Mouse (Mus musculus) CH12.LX (cell line): ENCODE results near the gene Fbll1. TPM values are rescaled to one million over a fixed set of nuclear protein-coding genes. Genes with fewer than 3 reads are reported as not detected.

ENCODE experiments used
- DNase-seq: peaks from one replicate; pipeline ENCODE4 v3.0.0-alpha.2; 2013; ENCODE audit errors: extremely low read depth
- H3K27ac ChIP-seq: 2 replicates; pipeline ENCODE4 v1.5.1; 2012; ENCODE audit warnings: low read depth, mild to moderate bottlenecking, control low read depth, moderate library complexity; ENCODE audit not compliant: insufficient read depth
- H3K27me3 ChIP-seq: replicated peaks from 2 replicates; pipeline ENCODE3; 2012; ENCODE audit warnings: inconsistent platforms
- H3K36me3 ChIP-seq, 2 experiments: replicated peaks in 1 of 2; 2 replicates each; pipeline versions ENCODE3 to v1.6.1; 2012; ENCODE audit warnings: inconsistent platforms in 1 of 2, low read length in 1 of 2, mild to moderate bottlenecking in 1 of 2, mixed read lengths in 1 of 2, moderate library complexity in 1 of 2; ENCODE audit not compliant: control insufficient read depth in 1 of 2, insufficient read depth in 1 of 2
- H3K4me1 ChIP-seq, 2 experiments: 2 replicates each; pipeline ENCODE4 v1.6.1; 2012; ENCODE audit warnings: inconsistent platforms in 1 of 2, moderate library complexity in 1 of 2; ENCODE audit not compliant: insufficient read depth in 2 of 2, control insufficient read depth in 1 of 2
- H3K4me2 ChIP-seq: 2 replicates; pipeline ENCODE4 v1.6.1; 2012; ENCODE audit warnings: low read depth, mild to moderate bottlenecking, control low read depth; ENCODE audit not compliant: poor library complexity, insufficient read depth, severe bottlenecking
- H3K4me3 ChIP-seq, 3 experiments: fragments of 150-350 bp in 1 of 3; sonication (generic) in 1 of 3; replicated peaks in 1 of 3; 2 replicates each; pipeline versions ENCODE3 to v1.5.1; 2011 to 2012; ENCODE audit warnings: low read depth in 2 of 3, low read length in 2 of 3, mild to moderate bottlenecking in 2 of 3, moderate library complexity in 2 of 3, control low read depth in 1 of 3, improper control_type of control experiment in 1 of 3, inconsistent platforms in 1 of 3, mixed read lengths in 1 of 3; ENCODE audit not compliant: poor library complexity in 1 of 3
- H3K79me2 ChIP-seq: replicated peaks from 2 replicates; pipeline ENCODE4 v1.6.1; 2012; ENCODE audit warnings: mild to moderate bottlenecking, moderate library complexity; ENCODE audit not compliant: control insufficient read depth, poor library complexity, insufficient read depth, severe bottlenecking; ENCODE audit errors: extremely low read depth
- H3K9ac ChIP-seq: 2 replicates; pipeline ENCODE4 v1.6.1; 2012; ENCODE audit warnings: low read depth, mild to moderate bottlenecking, control low read depth, moderate library complexity; ENCODE audit not compliant: insufficient read depth
- H3K9me3 ChIP-seq: replicated peaks from 2 replicates; pipeline ENCODE3; 2012; ENCODE audit warnings: low read length, inconsistent platforms, mixed read lengths
- BHLHE40 ChIP-seq: IDR thresholded peaks from 2 replicates; pipeline ENCODE4 v1.6.1; 2011; ENCODE audit warnings: mild to moderate bottlenecking, low read depth, low read length, improper control_type of control experiment
- CHD2 ChIP-seq: IDR thresholded peaks from 2 replicates; pipeline ENCODE4 v1.6.1; 2011; ENCODE audit warnings: low read length, improper control_type of control experiment
- E2F4 ChIP-seq: IDR thresholded peaks from 2 replicates; pipeline ENCODE4 v1.6.1; 2011; ENCODE audit warnings: low read depth, low read length, improper control_type of control experiment; ENCODE audit not compliant: insufficient replicate concordance
- ELF1 ChIP-seq: IDR thresholded peaks from 2 replicates; pipeline ENCODE4 v1.6.1; 2014; ENCODE audit warnings: low read depth, mild to moderate bottlenecking, inconsistent platforms, low read length, improper control_type of control experiment
- EP300 ChIP-seq: IDR thresholded peaks from 2 replicates; pipeline ENCODE4 v1.6.1; 2011; ENCODE audit warnings: low read length, improper control_type of control experiment
- ETS1 ChIP-seq: conservative IDR thresholded peaks from 2 replicates; pipeline ENCODE4 v1.6.1; 2012; ENCODE audit warnings: low read depth, mild to moderate bottlenecking, inconsistent platforms, low read length, improper control_type of control experiment, moderate library complexity
- IRF4 ChIP-seq: IDR thresholded peaks from 2 replicates; pipeline ENCODE4 v1.6.1; 2014; ENCODE audit warnings: low read depth, mild to moderate bottlenecking, inconsistent platforms, low read length, improper control_type of control experiment
- JUN ChIP-seq: IDR thresholded peaks from 2 replicates; pipeline ENCODE4 v1.6.1; 2011; ENCODE audit warnings: low read depth, mild to moderate bottlenecking, low read length, improper control_type of control experiment, moderate library complexity; ENCODE audit not compliant: insufficient read depth
- MAX ChIP-seq: IDR thresholded peaks from 2 replicates; pipeline ENCODE4 v1.6.1; 2011; ENCODE audit warnings: low read length, improper control_type of control experiment
- MEF2A ChIP-seq: IDR thresholded peaks from 2 replicates; pipeline ENCODE4 v1.6.1; 2014; ENCODE audit warnings: low read depth, mild to moderate bottlenecking, inconsistent platforms, low read length, improper control_type of control experiment, borderline replicate concordance
- MXI1 ChIP-seq: IDR thresholded peaks from 2 replicates; pipeline ENCODE4 v1.6.1; 2011; ENCODE audit warnings: mild to moderate bottlenecking, low read depth, low read length, improper control_type of control experiment
- MYC ChIP-seq: IDR thresholded peaks from 2 replicates; pipeline ENCODE4 v1.6.1; 2011; ENCODE audit warnings: low read depth, mild to moderate bottlenecking, improper control_type of control experiment, low read length
- NELFE ChIP-seq: IDR thresholded peaks from 2 replicates; pipeline ENCODE4 v1.6.1; 2011; ENCODE audit warnings: low read depth, low read length, improper control_type of control experiment
- PAX5 ChIP-seq: IDR thresholded peaks from 2 replicates; pipeline ENCODE4 v1.6.1; 2012; ENCODE audit warnings: low read length, inconsistent platforms, mixed read lengths
- POLR2AphosphoS2 ChIP-seq: IDR thresholded peaks from 2 replicates; pipeline ENCODE4 v1.6.1; 2011; ENCODE audit warnings: low read depth, low read length, improper control_type of control experiment
- RAD21 ChIP-seq: IDR thresholded peaks from 2 replicates; pipeline ENCODE4 v1.6.1; 2011; ENCODE audit warnings: low read depth, mild to moderate bottlenecking, low read length, improper control_type of control experiment, moderate library complexity
- TBP ChIP-seq: conservative IDR thresholded peaks from 2 replicates; pipeline ENCODE4 v1.6.1; 2011; ENCODE audit warnings: low read depth, low read length, improper control_type of control experiment
- TCF12 ChIP-seq: IDR thresholded peaks from 2 replicates; pipeline ENCODE4 v1.6.1; 2014; ENCODE audit warnings: low read depth, mild to moderate bottlenecking, inconsistent platforms, low read length, improper control_type of control experiment
- USF2 ChIP-seq: conservative IDR thresholded peaks from 2 replicates; pipeline ENCODE4 v1.6.1; 2011; ENCODE audit warnings: low read depth, low read length, improper control_type of control experiment
- ZC3H11A ChIP-seq: IDR thresholded peaks from 2 replicates; pipeline ENCODE4 v1.6.1; 2012; ENCODE audit warnings: low read depth, mild to moderate bottlenecking, inconsistent platforms, low read length, improper control_type of control experiment
- dilution Hi-C: fragments of 300-500 bp; cut with MboI; formaldehyde crosslinking; loops from 2 replicates; pipeline ENCODE4 v1.14.3; 2020; ENCODE audit warnings: low sequenced_read_pairs; ENCODE audit not compliant: extremely low pct_unique_long_range_greater_than_20kb, extremely low pct_ligation_motif_present
- in situ Hi-C: fragments of 300-500 bp; cut with MboI; formaldehyde crosslinking; loops from 3 replicates; pipeline ENCODE4 v1.14.3; 2019; ENCODE audit warnings: low sequenced_read_pairs, low pct_ligation_motif_present, low pct_unique_long_range_greater_than_20kb, mixed read lengths
- polyA plus RNA-seq: library from polyadenylated mRNA; unstranded; fragments of >175 nt; gene quantifications from 2 replicates; pipeline ENCODE4 v1.2.1, GENCODE M21; 2012; ENCODE audit warnings: low read depth; ENCODE audit not compliant: insufficient read length
- total RNA-seq, 2 experiments: library from RNA; depleted of rRNA; stranded (reverse); fragments of 300-350 nt in 1 of 2; fragments of >200 nt in 1 of 2; gene quantifications; 2 replicates each; pipeline ENCODE4 v1.2.3; 2012 to 2014

Gene Fbll1
- total and polyA plus RNA-seq, 3 experiments, result not detected

- TF ChIP-seq MYC (no peak; the same call in 1 of the 2 replicates), NELFE (peak; percentile 79), ELF1 (peak; percentile 95), PAX5 (no peak), E2F4 (peak; percentile 94; the same call in 1 of the 2 replicates), CHD2 (peak; percentile 23; the same call in 1 of the 2 replicates), MXI1 (no peak; the same call in 1 of the 2 replicates), ZC3H11A (no peak), JUN (no peak), TCF12 (peak; percentile 90), IRF4 (peak; percentile 46), EP300 (no peak; the same call in 1 of the 2 replicates), MEF2A (peak; percentile 83), POLR2AphosphoS2 (peak; percentile 34; the same call in 1 of the 2 replicates), TBP (peak; percentile 93), BHLHE40 (no peak; the same call in 1 of the 2 replicates)
- TF ChIP-seq, all 38 proteins: peak for 20
Measured at GRCm38 (mm10) chr11:35769188-35769745, 29.4 kb downstream of the Fbll1 start, which contains the start of gene Pank3 (continued).

- H3K79me2 ChIP-seq, result peaks cover 22% of the 10 kb centered on the region
- no peaks in the 10 kb centered on the region for H3K36me3 ChIP-seq
- no peak for DNase-seq
- H3K27me3 ChIP-seq, result peaks cover 9% of the 10 kb centered on the region
- H3K9me3 ChIP-seq, result no peaks in the 10 kb centered on the region
- H3K4me3 ChIP-seq, result no peak overlapping the region
- peaks cover 0 to 24% of the 10 kb centered on the region in 2 experiments; a peak in 3 of 4 replicates for H3K4me1 ChIP-seq
- no peak overlapping the region for H3K4me2 ChIP-seq
- H3K9ac ChIP-seq, result no peak overlapping the region
- H3K27ac ChIP-seq, result no peak overlapping the region
- dilution Hi-C loops, result no loop called here
- in situ Hi-C loops, result no loop called here
- TF ChIP-seq ETS1 (no peak), USF2 (no peak), MAX (no peak), RAD21 (no peak), PAX5 (no peak), MXI1 (no peak), ZC3H11A (no peak)
Measured at GRCm38 (mm10) chr11:35766845-35767244, 31.8 kb downstream of the Fbll1 start.
